Mouse (Mus musculus) lung, postnatal 36 days (tissue): Measurements from ENCODE around the gene Jagn1.

ENCODE experiments used
- DNase-seq: peaks from one replicate; pipeline ENCODE4 v3.0.0; 2022; ENCODE audit warnings: mixed read lengths

Jagn1 gene

GRCm38 (mm10) chr6:113478906-113479305 is 36.5 kb downstream of the Jagn1 start:
- DNase-seq: no peak

- peak; percentile 67 for DNase-seq
Measured at GRCm38 (mm10) chr6:113480555-113481373, 38.4 kb downstream of the Jagn1 start.

DNA sequence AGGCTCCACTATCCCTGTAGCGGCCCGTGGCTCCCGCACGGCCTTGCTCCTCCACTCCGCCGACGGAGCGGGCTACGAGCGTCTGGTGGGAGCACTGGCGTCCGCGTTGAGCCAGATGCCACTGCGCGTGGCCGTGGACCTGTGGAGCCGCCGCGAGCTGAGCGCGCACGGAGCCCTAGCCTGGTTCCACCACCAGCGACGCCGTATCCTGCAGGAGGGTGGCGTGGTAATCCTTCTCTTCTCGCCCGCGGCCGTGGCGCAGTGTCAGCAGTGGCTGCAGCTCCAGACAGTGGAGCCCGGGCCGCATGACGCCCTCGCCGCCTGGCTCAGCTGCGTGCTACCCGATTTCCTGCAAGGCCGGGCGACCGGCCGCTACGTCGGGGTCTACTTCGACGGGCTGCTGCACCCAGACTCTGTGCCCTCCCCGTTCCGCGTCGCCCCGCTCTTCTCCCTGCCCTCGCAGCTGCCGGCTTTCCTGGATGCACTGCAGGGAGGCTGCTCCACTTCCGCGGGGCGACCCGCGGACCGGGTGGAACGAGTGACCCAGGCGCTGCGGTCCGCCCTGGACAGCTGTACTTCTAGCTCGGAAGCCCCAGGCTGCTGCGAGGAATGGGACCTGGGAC is 40.2 kb downstream of the Jagn1 start:
- DNase-seq: peak; percentile 28

DNA sequence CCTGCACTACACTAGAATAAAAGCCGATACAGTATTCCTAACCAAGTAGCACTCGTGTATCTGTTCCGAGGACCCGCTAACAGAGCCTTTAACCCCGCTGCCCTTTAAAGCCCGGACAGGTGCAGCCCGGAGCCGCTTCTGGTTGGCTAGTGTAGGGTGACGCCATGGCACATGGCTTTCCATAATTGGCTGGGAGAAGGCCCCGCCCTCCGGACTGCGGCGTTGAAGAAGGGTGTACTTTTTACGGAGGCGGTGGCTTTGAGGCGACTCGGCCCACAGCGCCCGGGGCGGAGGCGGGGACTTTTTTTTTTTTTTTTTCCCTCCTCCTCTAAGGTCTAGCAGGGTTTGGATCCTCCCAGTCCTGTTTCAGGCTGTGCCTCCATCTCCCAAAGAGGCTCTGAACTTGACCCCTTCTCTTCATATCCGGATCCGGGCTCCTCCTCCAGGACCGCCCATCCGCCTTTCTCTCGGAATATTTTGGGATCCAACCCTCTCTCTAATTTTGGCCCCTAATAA is 40.8 kb downstream of the Jagn1 start, which contains the start of gene Creld1:
TSS of gene Creld1 (plus strand) at position 198 of the 516 bp plus-strand sequence.
- peak; percentile 98 for DNase-seq

- no peak for DNase-seq
Measured at GRCm38 (mm10) chr6:113483729-113484128, 41.4 kb downstream of the Jagn1 start.

DNA sequence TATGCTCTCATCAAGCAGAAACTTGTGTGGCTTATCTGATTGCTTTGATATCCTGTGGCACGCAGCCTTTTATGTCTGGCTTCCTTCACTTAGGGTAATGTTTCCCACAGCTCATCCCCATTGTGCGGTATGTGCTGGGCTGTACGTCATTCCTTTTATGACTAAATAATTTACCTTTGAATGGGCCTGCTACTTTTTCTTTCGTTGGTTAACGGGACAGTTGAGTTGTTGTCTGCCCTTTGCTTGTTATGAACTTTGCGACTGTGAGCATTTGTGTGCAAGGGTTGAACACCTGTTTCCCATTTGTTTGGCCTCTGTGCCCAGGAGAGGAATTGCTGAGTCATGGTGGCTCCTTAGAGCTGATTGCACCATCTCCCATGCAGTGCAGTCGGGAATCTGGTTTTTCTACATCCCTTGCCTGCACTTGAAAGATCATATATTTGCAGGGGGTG is 44.8 kb downstream of the Jagn1 start:
- peak; percentile 79 for DNase-seq

GRCm38 (mm10) chr6:113489410-113489809 is 47.0 kb downstream of the Jagn1 start:
- no peak for DNase-seq

GRCm38 (mm10) chr6:113492101-113492864 is 49.9 kb downstream of the Jagn1 start:
- DNase-seq: no peak

- peak; percentile 84 for DNase-seq
Measured at GRCm38 (mm10) chr6:113494258-113494788, 52.0 kb downstream of the Jagn1 start.

DNA sequence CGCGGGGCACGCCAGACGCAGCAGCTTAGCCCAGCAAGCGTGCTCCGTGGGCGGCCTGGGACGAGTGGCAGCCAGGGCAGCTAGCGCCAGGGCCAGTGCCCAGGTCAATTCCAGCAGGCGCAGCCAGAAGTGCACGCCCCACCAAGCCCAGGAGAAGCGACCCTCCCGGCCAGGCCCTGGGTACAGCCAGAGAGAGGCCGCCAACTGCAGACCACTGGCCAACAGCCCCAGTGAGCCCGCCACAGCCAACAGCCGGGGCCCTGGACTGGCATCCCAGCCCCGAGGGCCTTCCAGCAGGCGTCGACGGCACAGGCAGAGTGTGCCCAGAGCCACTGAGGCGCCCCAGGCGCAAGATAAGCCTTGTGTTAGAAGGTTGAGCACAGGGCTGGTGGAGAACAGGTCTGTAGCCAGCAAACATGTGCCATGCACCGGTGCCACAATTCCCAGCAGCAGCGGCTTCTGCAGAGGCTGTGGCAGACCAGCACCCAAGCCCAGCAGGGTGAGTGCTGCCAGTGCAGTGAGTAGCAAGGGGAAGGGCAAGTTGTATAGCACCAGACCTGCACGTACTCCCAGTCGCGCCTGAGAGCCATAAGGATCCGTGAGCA is 52.8 kb downstream of the Jagn1 start:
- no peak for DNase-seq
